Mouse (Mus musculus): ENCODE measurements at regions not wholly inside any gene's neighbourhood (a gene's known extent, or its start where the extent isn't known, plus 50 kb on each side); places are given as distances from the start of the nearest gene placed in this dataset.
A peak's percentile ranks its signal among the peaks of the same experiment; 100 is the strongest.

DNA sequence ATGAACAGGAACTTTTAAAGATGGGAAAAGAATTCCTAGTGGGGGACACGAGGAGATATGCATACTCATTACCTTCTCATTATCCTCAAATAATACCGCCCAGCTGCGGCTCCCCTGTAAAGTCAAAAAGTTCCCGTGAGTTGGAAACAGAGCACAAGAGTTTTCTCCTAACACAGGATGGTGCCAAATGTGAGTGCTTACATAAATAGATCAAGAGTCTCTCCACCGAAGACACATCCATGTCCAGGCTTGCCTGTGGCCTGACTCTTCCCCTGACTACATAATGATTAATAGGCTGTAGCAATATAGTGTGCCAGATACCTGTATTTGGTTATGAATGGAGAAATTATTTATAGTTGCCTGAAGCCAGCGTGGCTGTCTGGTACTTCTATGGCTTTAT is 281.8 kb upstream of the Klf3 start:
- no peaks in the 10 kb centered on the region for H3K27me3 ChIP-seq (ENCODE audit: control insufficient read depth, insufficient read depth, low read length, poor library complexity, severe bottlenecking)
- H3K36me3 ChIP-seq (ENCODE audit: control insufficient read depth, insufficient read depth, low read length, poor library complexity, severe bottlenecking): no peaks in the 10 kb centered on the region
- DNase-seq (ENCODE audit: low read depth, low spot score): no peak

DNA sequence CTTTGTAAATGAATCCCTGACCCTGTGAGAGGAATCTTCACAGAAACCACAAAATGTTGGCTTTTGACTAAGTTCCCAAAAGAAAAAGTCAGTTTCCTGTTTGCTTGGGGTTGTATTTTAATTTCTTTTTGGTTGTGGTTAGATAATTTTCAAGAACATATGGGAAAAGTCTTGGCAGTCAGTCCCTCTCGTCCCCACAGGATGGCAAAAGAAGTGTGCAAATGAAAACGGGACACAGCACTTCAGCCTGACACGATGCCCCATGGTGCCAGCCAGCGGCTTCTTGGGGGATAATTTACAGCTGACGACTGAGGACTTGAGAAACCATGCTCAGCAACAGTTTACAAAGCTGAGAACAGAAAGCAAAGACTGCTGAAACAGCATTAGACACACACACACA is 281.2 kb upstream of the Klf3 start:
- no peaks in the 10 kb centered on the region for H3K27me3 ChIP-seq (ENCODE audit: control insufficient read depth, insufficient read depth, low read length, poor library complexity, severe bottlenecking)
- peak; percentile 18 for DNase-seq (ENCODE audit: low read depth, low spot score)
- no peaks in the 10 kb centered on the region for H3K36me3 ChIP-seq (ENCODE audit: control insufficient read depth, insufficient read depth, low read length, poor library complexity, severe bottlenecking)

DNA sequence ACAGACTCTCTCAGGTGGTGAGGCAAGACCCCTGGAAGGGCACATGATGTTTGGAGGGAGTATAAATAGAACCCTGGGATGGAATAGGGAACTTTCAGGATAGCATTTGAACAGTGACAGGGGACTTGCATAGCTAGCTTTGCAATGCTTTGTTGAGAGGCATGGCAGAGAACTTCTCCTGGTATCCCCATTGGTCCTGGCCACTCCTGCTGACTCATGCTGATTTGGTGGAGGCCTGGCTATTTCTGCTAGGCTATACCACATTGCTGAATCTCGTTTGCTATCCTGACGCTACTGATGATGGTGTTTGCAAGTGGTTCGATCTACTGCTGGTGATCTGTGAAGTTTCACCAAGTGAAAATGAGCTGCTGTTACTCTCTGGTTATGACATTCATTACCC is 276.7 kb upstream of the Klf3 start:
- H3K27me3 ChIP-seq (ENCODE audit: control insufficient read depth, insufficient read depth, low read length, poor library complexity, severe bottlenecking): no peaks in the 10 kb centered on the region
- no peaks in the 10 kb centered on the region for H3K36me3 ChIP-seq (ENCODE audit: control insufficient read depth, insufficient read depth, low read length, poor library complexity, severe bottlenecking)
- no peak for DNase-seq (ENCODE audit: low read depth, low spot score)

DNA sequence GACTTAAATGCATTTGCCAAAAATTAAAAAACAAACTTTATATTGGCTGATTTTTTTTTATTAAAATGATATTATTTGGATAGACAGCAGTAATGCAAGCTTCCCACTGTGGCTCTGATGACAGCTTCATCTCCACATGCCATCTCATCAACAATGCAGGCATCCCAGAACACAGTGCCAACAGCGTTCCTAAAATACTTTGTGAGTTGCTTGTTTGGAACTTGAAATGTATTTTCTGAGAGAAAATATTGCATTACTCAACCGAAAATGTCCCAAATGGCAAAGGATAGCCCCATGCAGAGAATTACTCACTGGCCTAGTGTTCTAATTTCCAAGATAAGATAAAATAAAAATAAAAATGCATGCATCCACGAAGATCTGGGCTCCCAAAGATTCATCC is 275.2 kb upstream of the Klf3 start:
- Histone ChIP-seq H3K27me3 (ENCODE audit: control insufficient read depth, insufficient read depth, low read length, poor library complexity, severe bottlenecking) (no peaks in the 10 kb centered on the region), H3K36me3 (ENCODE audit: control insufficient read depth, insufficient read depth, low read length, poor library complexity, severe bottlenecking) (no peaks in the 10 kb centered on the region)
- no peak for DNase-seq (ENCODE audit: low read depth, low spot score)

DNA sequence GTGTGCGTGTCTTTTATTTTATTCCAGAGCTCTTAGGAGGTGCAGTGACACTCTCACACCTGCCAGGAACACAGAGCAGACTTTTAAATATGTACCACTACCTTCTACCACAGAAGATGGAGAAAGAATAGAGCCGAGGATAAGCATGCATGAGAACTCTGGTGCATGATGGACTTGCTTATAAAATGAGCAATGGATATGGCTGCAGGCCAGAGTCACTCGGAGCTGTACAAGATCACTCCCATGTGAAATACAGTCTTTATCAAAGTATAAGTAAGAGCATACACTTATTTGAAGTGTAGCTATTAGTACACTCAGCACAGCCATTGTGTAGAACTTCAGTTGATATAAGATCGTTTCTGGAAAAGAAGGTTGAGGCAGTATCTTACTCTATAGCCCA is 268.8 kb upstream of the Klf3 start:
- DNase-seq (ENCODE audit: low read depth, low spot score): no peak
- H3K36me3 ChIP-seq (ENCODE audit: control insufficient read depth, insufficient read depth, low read length, poor library complexity, severe bottlenecking): no peaks in the 10 kb centered on the region

DNA sequence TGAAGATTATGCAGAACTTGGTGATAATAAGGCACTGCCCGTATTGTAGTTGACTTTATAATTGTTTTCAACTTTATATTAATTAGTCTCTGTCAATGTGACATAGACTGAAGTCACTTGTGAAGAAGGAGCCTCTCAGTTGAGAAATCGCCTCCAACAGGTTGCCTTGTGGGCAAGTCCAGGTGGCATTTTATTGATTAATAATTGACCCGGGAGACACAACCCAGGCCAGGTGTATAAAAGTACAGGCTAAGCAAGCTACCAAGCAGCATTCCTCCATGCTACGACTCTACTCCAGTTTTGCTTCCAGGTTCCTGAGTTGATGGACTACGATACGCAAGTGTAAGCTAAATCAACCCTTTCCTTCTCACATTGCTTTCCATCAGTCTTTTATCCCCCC is 268.2 kb upstream of the Klf3 start:
- H3K27me3 ChIP-seq (ENCODE audit: control insufficient read depth, insufficient read depth, low read length, poor library complexity, severe bottlenecking): no peaks in the 10 kb centered on the region
- H3K36me3 ChIP-seq (ENCODE audit: control insufficient read depth, insufficient read depth, low read length, poor library complexity, severe bottlenecking): no peaks in the 10 kb centered on the region
- no peak for DNase-seq (ENCODE audit: low read depth, low spot score)

More for the DNA sequence above, 268.8 kb upstream of the Klf3 start:
- H3K27me3 ChIP-seq (ENCODE audit: control insufficient read depth, insufficient read depth, low read length, poor library complexity, severe bottlenecking): no peaks in the 10 kb centered on the region

DNA sequence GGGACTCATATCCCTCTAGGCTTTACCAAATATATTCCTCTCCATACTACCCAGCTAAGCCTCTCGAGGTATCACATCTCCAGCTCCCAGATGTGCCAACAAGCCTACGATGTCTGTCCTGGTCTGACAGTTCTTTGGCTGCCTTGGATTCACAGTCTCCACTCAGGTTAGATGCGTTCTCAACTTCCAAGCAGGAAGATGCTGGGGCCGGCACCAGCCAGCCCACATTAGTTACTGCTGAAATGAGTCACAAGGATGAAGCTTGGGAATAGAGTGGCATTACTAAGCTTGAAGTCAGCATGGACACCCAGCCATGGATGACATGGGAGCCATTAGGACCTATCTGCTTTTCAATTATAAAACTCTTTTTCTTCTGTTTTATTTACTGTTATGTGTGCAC is 267.6 kb upstream of the Klf3 start:
- Histone ChIP-seq H3K27me3 (ENCODE audit: control insufficient read depth, insufficient read depth, low read length, poor library complexity, severe bottlenecking) (no peaks in the 10 kb centered on the region), H3K36me3 (ENCODE audit: control insufficient read depth, insufficient read depth, low read length, poor library complexity, severe bottlenecking) (no peaks in the 10 kb centered on the region)
- no peak for DNase-seq (ENCODE audit: low read depth, low spot score)

DNA sequence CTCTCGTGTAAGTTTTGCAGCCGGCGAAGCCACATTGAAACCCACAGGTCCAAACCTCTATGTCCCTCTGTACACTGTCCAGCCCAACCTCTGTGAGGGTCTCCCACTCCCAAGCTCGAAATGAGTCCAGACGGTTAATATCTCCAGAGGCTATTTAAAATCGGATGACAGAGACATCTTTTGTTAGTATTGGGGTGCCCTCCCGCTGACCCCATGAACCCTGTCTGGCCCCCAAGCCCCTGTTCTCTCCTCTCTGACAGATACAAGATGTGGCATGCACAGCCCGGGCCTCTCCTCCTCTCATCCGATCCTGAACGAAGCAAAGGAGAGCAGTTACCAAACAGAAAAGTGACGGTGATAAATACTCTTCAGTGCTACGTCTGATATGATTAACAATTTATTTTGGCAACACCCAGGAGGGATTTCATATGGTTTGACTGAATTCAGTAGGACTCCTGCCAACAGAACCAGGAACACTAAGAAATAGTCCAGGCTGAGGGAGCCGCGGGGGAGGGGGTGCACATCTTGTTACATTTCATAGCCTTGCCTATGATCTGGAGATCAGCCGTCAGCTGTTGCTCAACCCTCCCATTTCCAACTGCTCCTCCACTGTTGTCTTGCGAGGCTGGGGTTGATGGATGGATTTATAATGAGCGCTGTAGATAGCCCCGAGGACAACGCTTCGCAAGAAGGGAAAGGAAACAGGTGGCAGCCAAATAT is 266.6 kb upstream of the Klf3 start:
- H3K27me3 ChIP-seq (ENCODE audit: control insufficient read depth, insufficient read depth, low read length, poor library complexity, severe bottlenecking): no peaks in the 10 kb centered on the region
- DNase-seq (ENCODE audit: low read depth, low spot score): no peak

DNA sequence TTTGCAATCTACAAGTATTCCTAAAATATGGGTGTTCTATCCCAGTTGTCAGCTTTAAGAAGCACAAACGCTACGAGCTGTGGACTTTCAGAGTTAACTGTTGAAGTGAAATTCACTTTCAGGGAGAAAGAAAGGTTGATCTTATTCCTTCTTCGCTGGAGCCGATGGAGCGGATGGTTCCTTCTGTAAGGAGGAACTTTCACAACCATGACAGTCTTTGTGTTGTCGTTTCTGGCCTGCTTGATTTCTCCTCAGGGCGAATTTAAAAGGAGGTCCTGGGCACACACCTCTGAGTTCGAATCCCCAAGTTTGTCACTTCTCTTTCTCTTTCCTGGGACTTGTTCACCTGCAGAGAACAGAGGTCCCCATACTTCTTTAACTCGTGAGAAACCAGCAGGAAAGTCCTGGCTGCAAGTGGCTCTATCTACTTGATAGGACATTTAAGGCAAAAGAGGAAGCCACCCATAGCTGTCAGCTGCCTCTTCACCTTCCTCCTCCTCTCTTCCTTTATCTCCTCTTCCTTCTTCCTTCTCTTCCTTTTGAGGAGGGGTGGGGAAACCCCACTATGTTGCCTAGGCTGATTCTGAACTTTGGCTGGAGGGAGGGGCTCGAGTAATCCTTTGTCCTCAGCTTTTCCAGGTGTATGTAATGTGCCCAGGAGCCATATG is 265.9 kb upstream of the Klf3 start:
- H3K36me3 ChIP-seq (ENCODE audit: control insufficient read depth, insufficient read depth, low read length, poor library complexity, severe bottlenecking): no peaks in the 10 kb centered on the region
- DNase-seq (ENCODE audit: low read depth, low spot score): no peak
- H3K27me3 ChIP-seq (ENCODE audit: control insufficient read depth, insufficient read depth, low read length, poor library complexity, severe bottlenecking): no peaks in the 10 kb centered on the region

More for the DNA sequence above, 266.6 kb upstream of the Klf3 start:
- H3K36me3 ChIP-seq (ENCODE audit: control insufficient read depth, insufficient read depth, low read length, poor library complexity, severe bottlenecking): no peaks in the 10 kb centered on the region

DNA sequence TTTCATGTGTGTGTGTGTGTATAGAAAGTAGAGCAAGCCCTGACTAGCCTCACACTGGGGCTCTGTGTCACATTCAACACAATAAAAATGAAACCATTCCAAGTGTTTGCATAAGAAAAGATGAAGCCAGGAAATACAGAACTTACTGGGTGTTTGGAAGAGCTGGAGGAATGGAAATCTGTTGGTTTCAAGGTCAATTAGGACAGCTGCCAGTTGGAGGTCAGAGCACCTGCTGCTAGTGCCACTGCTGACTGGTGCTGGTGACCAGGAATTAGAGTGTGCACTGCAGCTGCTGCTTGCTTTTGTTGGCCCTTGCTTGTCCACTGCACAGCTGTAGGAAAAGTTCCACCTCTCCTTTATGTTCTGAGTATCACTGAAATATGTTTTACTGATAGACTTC is 261.4 kb upstream of the Klf3 start:
- no peaks in the 10 kb centered on the region for H3K36me3 ChIP-seq (ENCODE audit: control insufficient read depth, insufficient read depth, low read length, poor library complexity, severe bottlenecking)
- H3K27me3 ChIP-seq (ENCODE audit: control insufficient read depth, insufficient read depth, low read length, poor library complexity, severe bottlenecking): no peaks in the 10 kb centered on the region; the same call in 1 of the 2 replicates
- DNase-seq (ENCODE audit: low read depth, low spot score): no peak

DNA sequence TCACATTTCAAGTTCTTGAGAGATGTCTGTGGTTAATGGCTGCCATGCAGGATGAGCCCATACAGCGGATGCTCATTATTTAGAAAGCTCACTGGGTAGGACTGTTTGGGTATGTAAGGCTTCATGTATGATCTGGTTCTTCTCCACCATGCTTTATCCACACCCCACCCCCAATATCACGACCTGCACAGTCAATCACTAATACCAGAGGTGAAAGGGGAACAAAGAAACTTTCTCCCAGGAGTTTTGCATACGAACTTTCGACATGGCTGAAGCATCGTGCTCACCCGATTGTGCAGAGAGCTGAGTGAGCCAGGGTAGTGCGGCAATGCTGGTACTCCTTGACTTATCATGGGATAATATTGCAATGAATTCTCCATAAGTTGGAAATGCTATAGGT is 247.3 kb upstream of the Klf3 start:
- DNase-seq (ENCODE audit: low read depth, low spot score): peak; percentile 75
- Histone ChIP-seq H3K27me3 (ENCODE audit: control insufficient read depth, insufficient read depth, low read length, poor library complexity, severe bottlenecking) (no peaks in the 10 kb centered on the region), H3K36me3 (ENCODE audit: control insufficient read depth, insufficient read depth, low read length, poor library complexity, severe bottlenecking) (no peaks in the 10 kb centered on the region)

DNA sequence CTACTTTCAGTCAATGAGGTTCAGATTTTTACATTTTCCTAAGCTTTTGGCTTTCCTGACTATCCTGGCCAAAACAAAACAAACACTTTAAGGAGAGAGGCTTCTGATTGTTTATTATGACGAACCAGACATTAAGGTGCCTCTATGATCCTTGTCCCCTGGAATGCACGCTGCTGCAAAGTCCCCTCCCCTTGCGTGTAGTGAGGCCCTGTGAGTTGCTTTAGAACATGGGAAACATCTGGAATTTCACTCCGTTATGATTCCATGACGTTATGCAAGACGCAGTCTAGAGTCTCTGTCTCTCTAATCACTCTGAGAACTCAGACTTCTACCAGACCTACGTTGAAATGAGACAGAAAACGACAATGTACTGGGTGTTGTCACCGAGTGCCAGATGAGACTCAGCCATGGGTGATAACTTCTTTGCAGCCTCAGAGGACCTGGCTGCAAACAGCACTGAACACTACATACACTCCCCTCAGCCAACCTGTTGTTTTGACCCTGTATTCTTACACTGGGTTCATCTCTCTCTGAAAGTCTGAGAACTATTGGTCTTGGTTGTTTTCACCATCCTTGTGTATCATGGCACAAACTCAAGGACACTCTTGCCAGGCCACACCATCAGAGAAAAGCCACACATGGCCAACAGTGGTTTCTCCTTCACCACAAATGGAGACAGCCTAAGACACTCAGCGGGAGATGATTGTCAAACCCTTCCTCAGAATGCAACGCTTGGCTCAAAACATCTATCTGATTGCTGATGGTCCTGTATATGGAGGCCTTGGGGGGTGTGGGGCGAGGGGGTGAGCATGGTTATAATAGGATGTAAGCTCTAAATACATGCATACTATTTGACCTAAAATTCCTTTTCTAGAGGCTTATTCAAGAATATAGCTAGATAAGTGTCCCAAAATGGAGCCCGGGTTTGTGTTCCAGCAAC is 236.5 kb upstream of the Klf3 start:
- no peaks in the 10 kb centered on the region for H3K27me3 ChIP-seq (ENCODE audit: control insufficient read depth, insufficient read depth, low read length, poor library complexity, severe bottlenecking)
- DNase-seq (ENCODE audit: low read depth, low spot score): no peak
- H3K36me3 ChIP-seq (ENCODE audit: control insufficient read depth, insufficient read depth, low read length, poor library complexity, severe bottlenecking): no peaks in the 10 kb centered on the region

DNA sequence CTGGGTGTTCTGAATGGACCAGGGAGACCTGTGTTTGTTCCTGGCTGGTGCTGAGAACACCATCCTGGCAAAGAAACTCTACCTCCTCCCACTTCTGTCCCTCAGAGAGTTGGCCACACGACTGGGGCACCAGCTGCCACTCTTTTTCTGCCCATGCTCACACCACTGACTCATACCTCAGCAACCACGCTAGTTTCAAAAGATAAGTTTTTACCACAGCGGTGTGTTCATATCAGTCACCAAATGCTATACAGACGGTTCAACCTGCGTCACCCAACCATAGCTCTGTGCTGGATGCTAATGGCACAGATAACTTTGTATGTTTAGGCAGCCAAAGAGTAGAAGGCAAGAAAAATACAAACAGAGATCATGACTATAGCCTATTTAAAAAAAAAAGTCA is 235.4 kb upstream of the Klf3 start:
- no peak for DNase-seq (ENCODE audit: low read depth, low spot score)
- Histone ChIP-seq H3K36me3 (ENCODE audit: control insufficient read depth, insufficient read depth, low read length, poor library complexity, severe bottlenecking) (no peaks in the 10 kb centered on the region), H3K27me3 (ENCODE audit: control insufficient read depth, insufficient read depth, low read length, poor library complexity, severe bottlenecking) (no peaks in the 10 kb centered on the region)

DNA sequence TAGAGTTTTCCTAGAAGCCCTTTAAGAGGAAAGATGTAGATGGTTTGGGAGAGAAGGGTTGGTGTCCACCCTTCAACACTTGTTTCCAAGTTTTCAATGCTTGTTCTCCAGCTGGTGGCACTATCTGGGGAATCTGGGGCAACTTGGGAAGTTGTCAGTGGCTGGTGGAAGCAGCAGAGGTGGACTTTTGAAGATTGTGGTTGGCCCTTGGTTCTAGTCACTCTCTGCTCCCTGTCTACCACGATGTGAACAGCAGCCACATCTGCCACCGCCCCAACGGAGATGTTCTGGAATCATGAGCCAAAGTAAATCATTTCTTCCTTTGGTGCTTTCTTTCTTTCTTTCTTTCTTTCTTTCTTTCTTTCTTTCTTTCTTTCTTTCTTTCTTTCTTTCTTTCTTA is 234.9 kb upstream of the Klf3 start:
- no peak for DNase-seq (ENCODE audit: low read depth, low spot score)
- no peaks in the 10 kb centered on the region for H3K27me3 ChIP-seq (ENCODE audit: control insufficient read depth, insufficient read depth, low read length, poor library complexity, severe bottlenecking)
- no peaks in the 10 kb centered on the region for H3K36me3 ChIP-seq (ENCODE audit: control insufficient read depth, insufficient read depth, low read length, poor library complexity, severe bottlenecking)

DNA sequence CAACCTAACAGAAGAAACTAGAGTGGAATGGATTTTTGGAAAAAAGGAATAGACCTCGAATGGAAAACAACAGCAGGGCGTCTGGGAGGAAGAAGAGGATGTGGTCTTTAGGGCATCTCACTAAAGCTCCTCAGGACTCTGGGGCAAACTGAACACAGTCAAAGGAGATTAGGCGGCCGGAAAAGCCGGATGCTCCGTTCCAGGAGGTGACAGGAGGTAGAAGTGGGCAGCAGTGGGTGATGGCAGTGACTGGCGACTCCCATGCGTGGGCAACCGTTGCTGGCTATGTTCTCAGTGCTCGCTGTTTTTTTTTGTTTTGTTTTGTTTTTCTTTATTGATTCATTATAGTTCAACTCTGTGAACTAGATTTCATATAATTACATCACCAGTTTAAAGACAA is 228.8 kb upstream of the Klf3 start:
- H3K36me3 ChIP-seq (ENCODE audit: control insufficient read depth, insufficient read depth, low read length, poor library complexity, severe bottlenecking): no peaks in the 10 kb centered on the region
- DNase-seq (ENCODE audit: low read depth, low spot score): no peak
- no peaks in the 10 kb centered on the region for H3K27me3 ChIP-seq (ENCODE audit: control insufficient read depth, insufficient read depth, low read length, poor library complexity, severe bottlenecking)
